Mouse (Mus musculus) hindbrain, embryonic 16.5 days (tissue): ENCODE measurements around the gene Dguok. TPM values are rescaled to one million over a fixed set of nuclear protein-coding genes. Genes with fewer than 3 reads are reported as not detected.

Source experiments
- ATAC-seq: fragments of 200-750 bp; cut with Nextera tagmentation; 2 replicates; pipeline ENCODE4 v1.8.0; 2017; ENCODE audit warnings: moderate TSS enrichment, moderate library complexity
- H3K27ac ChIP-seq: fragments of 300-500 bp; sonication (generic); 2 replicates; pipeline ENCODE4 v1.5.1; 2014; ENCODE audit warnings: low read depth, mild to moderate bottlenecking, control low read depth, low read length, moderate library complexity
- H3K27me3 ChIP-seq: fragments of 300-500 bp; sonication (generic); replicated peaks from 2 replicates; pipeline ENCODE4 v1.6.1; 2014; ENCODE audit warnings: low read length; ENCODE audit not compliant: control insufficient read depth, insufficient read depth
- H3K36me3 ChIP-seq: fragments of 300-500 bp; sonication (generic); 2 replicates; pipeline ENCODE4 v1.6.1; 2014; ENCODE audit warnings: mild to moderate bottlenecking, low read length, moderate library complexity, mixed read lengths; ENCODE audit not compliant: control insufficient read depth, insufficient read depth
- H3K4me1 ChIP-seq: fragments of 300-500 bp; sonication (generic); 2 replicates; pipeline ENCODE4 v1.6.1; 2014; ENCODE audit warnings: low read depth, low read length; ENCODE audit not compliant: control insufficient read depth, insufficient read depth
- H3K4me2 ChIP-seq: fragments of 300-500 bp; sonication (generic); 2 replicates; pipeline ENCODE4 v1.6.1; 2014; ENCODE audit warnings: mild to moderate bottlenecking, low read length, control low read depth, moderate library complexity
- H3K4me3 ChIP-seq: fragments of 300-500 bp; sonication (generic); 2 replicates; pipeline ENCODE4 v1.5.1; 2014; ENCODE audit warnings: mild to moderate bottlenecking, low read length, control low read depth, moderate library complexity
- H3K9ac ChIP-seq: fragments of 300-500 bp; sonication (generic); 2 replicates; pipeline ENCODE4 v1.6.1; 2014; ENCODE audit warnings: low read depth, mild to moderate bottlenecking, control low read depth, low read length, moderate library complexity
- H3K9me3 ChIP-seq: fragments of 300-500 bp; sonication (generic); 2 replicates; pipeline ENCODE4 v1.6.1; 2014; ENCODE audit warnings: mild to moderate bottlenecking, low read length, moderate library complexity; ENCODE audit not compliant: control insufficient read depth
- WGBS: fragments of 180-500 bp; shearing (Covaris S2); extraction: QIAGEN DNeasy Blood & Tissue Kit; methylation state at CpG from one replicate; pipeline ENCODE4 v1.1.7; 2014; 5-methylcytosine and 5-hydroxymethylcytosine counted together
- polyA plus RNA-seq: library from polyadenylated mRNA; unstranded; fragments of >200 nt; fragmentation: Nextera tagmentation; extraction: Ambion mirVana; gene quantifications from 2 replicates; pipeline ENCODE4 v1.2.1, GENCODE M21; 2015

Dguok gene
- polyA plus RNA-seq, 1 experiment from 2014 or later, result 68.0 TPM

- Histone ChIP-seq H3K4me1 (no peaks in the 10 kb centered on the region), H3K27ac (no peak overlapping the region), H3K4me3 (no peak overlapping the region), H3K4me2 (no peak overlapping the region), H3K36me3 (peaks cover 8% of the 10 kb centered on the region; the same call in 1 of the 2 replicates), H3K9ac (no peak overlapping the region), H3K27me3 (no peaks in the 10 kb centered on the region), H3K9me3 (no peaks in the 10 kb centered on the region)
- WGBS, result 75% methylated on average over 7 of the region's 7 CpGs
- no peak for ATAC-seq
These were observed 31.3 kb downstream of the Dguok start for GRCm38 (mm10) chr6:83475431-83475830.

- Histone ChIP-seq H3K4me1 (no peaks in the 10 kb centered on the region), H3K27ac (no peak overlapping the region), H3K27me3 (no peaks in the 10 kb centered on the region), H3K4me3 (no peak overlapping the region), H3K9me3 (no peaks in the 10 kb centered on the region), H3K4me2 (no peak overlapping the region), H3K36me3 (no peaks in the 10 kb centered on the region), H3K9ac (no peak overlapping the region)
- 83% methylated on average over 9 of the region's 9 CpGs for WGBS
- ATAC-seq, result no peak
These were observed 33.5 kb downstream of the Dguok start for GRCm38 (mm10) chr6:83473240-83473639.

DNA sequence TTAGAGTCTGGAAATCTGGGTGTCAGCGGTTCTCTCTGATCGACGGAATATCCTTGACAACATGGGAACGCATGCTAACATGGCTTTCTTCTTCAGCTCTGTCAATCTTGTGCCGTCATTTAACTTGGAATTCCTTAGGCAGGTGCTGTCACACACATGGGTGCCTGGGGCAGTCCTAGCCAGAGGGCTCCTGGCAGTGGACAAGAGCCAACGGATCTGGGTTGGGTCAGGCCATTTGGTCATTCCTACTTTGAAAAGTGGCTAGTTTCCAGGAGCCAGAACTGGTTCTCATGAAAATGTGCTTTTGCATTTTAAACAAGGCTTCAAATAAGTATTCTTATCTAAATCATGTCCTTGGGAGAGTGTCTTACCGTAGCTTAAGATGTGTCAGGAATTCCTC lies 35.0 kb downstream of the Dguok start:
- WGBS, result 88% methylated on average over 7 of the region's 7 CpGs
- no peak overlapping the region for H3K27ac ChIP-seq
- H3K9ac ChIP-seq, result no peak overlapping the region
- no peaks in the 10 kb centered on the region for H3K9me3 ChIP-seq
- no peaks in the 10 kb centered on the region for H3K27me3 ChIP-seq
- ATAC-seq, result no peak
- H3K4me1 ChIP-seq, result no peaks in the 10 kb centered on the region
- H3K36me3 ChIP-seq, result no peaks in the 10 kb centered on the region
- no peak overlapping the region for H3K4me3 ChIP-seq
- no peak overlapping the region for H3K4me2 ChIP-seq

DNA sequence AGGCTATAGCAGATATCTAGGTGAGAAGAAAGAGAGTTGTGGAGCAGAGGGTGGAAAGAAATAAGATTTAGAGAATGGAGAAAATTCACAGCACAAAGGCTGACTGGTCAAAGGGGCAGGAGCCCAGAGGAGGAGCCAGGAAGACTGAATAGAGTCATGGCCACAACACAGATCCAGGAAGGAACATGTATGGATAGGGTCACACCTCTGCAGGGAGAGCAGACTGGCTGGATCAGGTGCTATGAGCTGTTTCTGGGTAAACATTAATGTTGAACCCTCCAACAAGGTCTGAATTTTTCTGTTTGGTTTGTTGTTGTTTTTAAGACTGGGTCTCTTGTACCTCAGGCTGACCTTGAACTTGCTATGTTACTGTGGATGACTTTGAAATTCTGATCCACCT lies 42.8 kb downstream of the Dguok start:
- H3K4me2 ChIP-seq, result no peak overlapping the region
- no peaks in the 10 kb centered on the region for H3K4me1 ChIP-seq
- H3K27ac ChIP-seq, result no peak overlapping the region
- no peak overlapping the region for H3K4me3 ChIP-seq
- no peak for ATAC-seq
- H3K36me3 ChIP-seq, result no peaks in the 10 kb centered on the region
- no peaks in the 10 kb centered on the region for H3K27me3 ChIP-seq
- no peak overlapping the region for H3K9ac ChIP-seq
- H3K9me3 ChIP-seq, result no peaks in the 10 kb centered on the region

GRCm38 (mm10) chr6:83459034-83459644 lies 47.6 kb downstream of the Dguok start, which contains the start of gene Tet3:
TSS of gene Tet3 (minus strand) at chr6:83459084.
- Histone ChIP-seq H3K4me2 (no peak within 1 kb of the TSS; the same call in 1 of the 2 replicates), H3K9ac (no peak within 1 kb of the TSS), H3K27me3 (no peaks in the 10 kb centered on the region), H3K9me3 (no peaks in the 10 kb centered on the region), H3K27ac (no peak within 1 kb of the TSS), H3K36me3 (no peaks in the 10 kb centered on the region), H3K4me1 (peaks cover 23% of the 10 kb centered on the region), H3K4me3 (no peak within 1 kb of the TSS)
- WGBS, result 86% methylated on average over 4 of the region's 4 CpGs
- no peak for ATAC-seq

GRCm38 (mm10) chr6:83456984-83457810 lies 49.6 kb downstream of the Dguok start:
- 4% methylated on average over 32 of the region's 33 CpGs for WGBS
- peak; percentile 31 for ATAC-seq
- H3K9ac ChIP-seq, result peak overlapping the region; percentile 93

DNA sequence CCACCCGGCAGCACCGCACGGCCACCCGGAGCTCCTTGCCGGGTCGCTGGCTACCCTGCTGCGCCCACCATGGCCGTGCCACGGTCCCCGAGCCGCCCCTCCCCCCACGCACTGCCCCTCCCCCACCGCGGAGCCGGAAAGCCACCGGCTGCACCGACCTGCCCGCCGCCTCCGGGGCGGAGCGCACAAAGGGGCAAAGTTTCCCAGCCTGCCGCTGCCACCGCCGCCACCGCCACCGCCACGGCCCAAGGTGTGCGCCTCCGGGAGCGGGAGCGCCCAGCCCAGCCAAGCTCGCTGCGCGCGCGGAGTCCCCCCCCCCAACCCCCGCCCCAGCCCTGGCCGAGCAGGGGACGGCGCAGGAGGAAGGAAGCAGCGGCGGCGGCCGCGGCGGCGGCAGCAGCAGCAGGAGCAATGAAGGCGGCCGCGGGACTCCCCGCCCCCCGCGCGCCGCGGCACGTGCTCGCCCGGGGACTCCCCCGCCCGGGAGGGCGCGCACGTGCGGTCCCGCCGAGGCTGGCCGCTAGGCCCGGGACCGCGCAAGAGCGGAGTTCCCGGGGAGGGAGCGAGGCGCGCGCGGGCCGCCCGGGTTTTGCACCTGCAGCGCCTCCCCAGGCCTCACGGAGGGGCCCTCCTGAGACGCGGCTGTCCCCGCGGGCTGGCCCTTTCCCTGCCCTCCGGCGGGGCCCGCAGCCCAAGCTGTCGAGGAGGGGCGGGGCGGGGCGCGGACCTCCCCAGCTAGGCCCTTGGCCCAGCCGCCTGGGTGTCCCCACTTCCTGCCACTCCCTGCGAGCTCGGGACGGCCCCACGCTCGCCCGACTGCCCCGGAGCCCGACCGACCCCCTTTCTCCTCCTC lies 50.4 kb downstream of the Dguok start:
- peak overlapping the region; percentile 93 for H3K9ac ChIP-seq
- peak overlapping the region; percentile 92 for H3K27ac ChIP-seq
- peak; percentile 70 for ATAC-seq
- no peaks in the 10 kb centered on the region for H3K36me3 ChIP-seq
- H3K4me1 ChIP-seq, result peaks cover 49% of the 10 kb centered on the region
- H3K4me2 ChIP-seq, result peak overlapping the region; percentile 94
- 0% methylated on average over 38 of the region's 105 CpGs for WGBS
- H3K9me3 ChIP-seq, result no peaks in the 10 kb centered on the region
- H3K4me3 ChIP-seq, result peak overlapping the region; percentile 79
- no peaks in the 10 kb centered on the region for H3K27me3 ChIP-seq

More at GRCm38 (mm10) chr6:83456984-83457810, 49.6 kb downstream of the Dguok start:
- H3K27ac ChIP-seq, result peak overlapping the region; percentile 92
- H3K4me3 ChIP-seq, result peak overlapping the region; percentile 79
- no peaks in the 10 kb centered on the region for H3K27me3 ChIP-seq
- H3K4me1 ChIP-seq, result peaks cover 41% of the 10 kb centered on the region
- peak overlapping the region; percentile 94 for H3K4me2 ChIP-seq
- H3K36me3 ChIP-seq, result no peaks in the 10 kb centered on the region
- no peaks in the 10 kb centered on the region for H3K9me3 ChIP-seq

GRCm38 (mm10) chr6:83455328-83456130 lies 51.2 kb downstream of the Dguok start:
- H3K36me3 ChIP-seq, result no peaks in the 10 kb centered on the region
- peak overlapping the region; percentile 94 for H3K4me2 ChIP-seq
- H3K4me3 ChIP-seq, result peak overlapping the region; percentile 79
- H3K27ac ChIP-seq, result peak overlapping the region; percentile 92
- peak; percentile 15 for ATAC-seq
- H3K9me3 ChIP-seq, result no peaks in the 10 kb centered on the region
- 3% methylated on average over 12 of the region's 41 CpGs for WGBS
- H3K4me1 ChIP-seq, result peaks cover 57% of the 10 kb centered on the region
- peak overlapping the region; percentile 93 for H3K9ac ChIP-seq
- no peaks in the 10 kb centered on the region for H3K27me3 ChIP-seq
